Mouse (Mus musculus) forebrain, embryonic 11.5 days (tissue): ENCODE results near the gene Fth1. TPM values are rescaled to one million over a fixed set of nuclear protein-coding genes. Genes with fewer than 3 reads are reported as not detected.

Experiments
- ATAC-seq: fragments of 200-750 bp; cut with Nextera tagmentation; replicated peaks from 2 replicates; pipeline ENCODE4 v1.8.0; 2017; ENCODE audit warnings: moderate TSS enrichment; ENCODE audit not compliant: low FRiP score
- DNase-seq: peaks from one replicate; pipeline ENCODE4 v3.0.0-alpha.2; 2017; ENCODE audit warnings: low spot score
- H3K27ac ChIP-seq: fragments of 300-500 bp; sonication (generic); 2 replicates; pipeline ENCODE4 v1.5.1; 2014; ENCODE audit warnings: low read depth, low read length
- H3K27me3 ChIP-seq: fragments of 300-500 bp; sonication (generic); 2 replicates; pipeline ENCODE4 v1.6.1; 2014; ENCODE audit warnings: mild to moderate bottlenecking, low read length, mixed read lengths; ENCODE audit not compliant: control insufficient read depth, insufficient read depth
- H3K36me3 ChIP-seq: fragments of 300-500 bp; sonication (generic); 2 replicates; pipeline ENCODE4 v1.6.1; 2014; ENCODE audit warnings: mild to moderate bottlenecking, low read length, moderate library complexity, mixed read lengths; ENCODE audit not compliant: control insufficient read depth, insufficient read depth
- H3K4me1 ChIP-seq: fragments of 300-500 bp; sonication (generic); replicated peaks from 2 replicates; pipeline ENCODE4 v1.6.1; 2014; ENCODE audit warnings: low read length, mixed read lengths; ENCODE audit not compliant: control insufficient read depth, insufficient read depth
- H3K4me2 ChIP-seq: fragments of 300-500 bp; sonication (generic); 2 replicates; pipeline ENCODE4 v1.6.1; 2014; ENCODE audit warnings: low read depth, mild to moderate bottlenecking, low read length, moderate library complexity, mixed read lengths; ENCODE audit not compliant: severe bottlenecking
- H3K4me3 ChIP-seq: fragments of 300-500 bp; sonication (generic); 2 replicates; pipeline ENCODE4 v1.5.1; 2014; ENCODE audit warnings: low read depth, low read length
- H3K9ac ChIP-seq: fragments of 300-500 bp; sonication (generic); 2 replicates; pipeline ENCODE4 v1.6.1; 2014; ENCODE audit warnings: low read length
- H3K9me3 ChIP-seq: fragments of 300-500 bp; sonication (generic); 2 replicates; pipeline ENCODE4 v1.6.1; 2016; ENCODE audit warnings: low read length, mixed read lengths; ENCODE audit not compliant: control insufficient read depth
- WGBS: fragments of 180-500 bp; shearing (Covaris S2); extraction: QIAGEN DNeasy Blood & Tissue Kit; methylation state at CpG from one replicate; pipeline ENCODE4 v1.1.7; 2014; 5-methylcytosine and 5-hydroxymethylcytosine counted together
- polyA plus RNA-seq: library from polyadenylated mRNA; unstranded; fragments of >200 nt; fragmentation: Nextera tagmentation; extraction: Ambion mirVana; gene quantifications from 2 replicates; pipeline ENCODE4 v1.2.1, GENCODE M21; 2014

The Fth1 gene
- polyA plus RNA-seq, 1 experiment from 2014 or later, result 1,333 TPM

DNA sequence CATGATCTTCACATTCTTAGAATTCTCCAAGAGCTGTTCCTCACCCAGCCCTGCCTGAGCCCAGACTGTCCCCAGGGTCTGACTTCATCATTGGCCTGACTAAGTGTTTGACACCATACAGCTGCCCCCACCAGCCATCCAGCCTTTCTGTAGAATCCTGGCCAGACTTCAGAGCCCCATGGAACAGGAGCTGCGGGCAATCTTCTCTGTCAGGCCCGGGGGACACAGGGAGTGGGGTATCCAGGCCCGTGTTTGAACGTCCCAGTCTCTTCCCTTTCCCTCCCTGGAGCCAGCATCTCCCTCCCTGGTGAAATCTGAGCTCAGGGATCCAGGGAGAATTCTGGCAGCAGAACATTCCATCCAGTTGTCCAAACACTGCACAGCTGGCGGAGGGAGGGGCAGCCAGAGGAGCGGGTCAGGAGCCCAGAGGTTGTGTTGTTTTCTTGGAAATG is 32.5 kb downstream of the Fth1 start:
- Histone ChIP-seq H3K36me3 (no peaks in the 10 kb centered on the region), H3K4me3 (no peak overlapping the region), H3K27ac (no peak overlapping the region), H3K4me2 (no peak overlapping the region), H3K9ac (no peak overlapping the region), H3K4me1 (no peaks in the 10 kb centered on the region), H3K9me3 (no peaks in the 10 kb centered on the region), H3K27me3 (no peaks in the 10 kb centered on the region)
- ATAC-seq (no peak), DNase-seq (peak; percentile 67)
- 67% methylated on average over 6 of the region's 6 CpGs for WGBS

GRCm38 (mm10) chr19:10013348-10013747 is 33.0 kb downstream of the Fth1 start:
- ATAC-seq, result no peak
- Histone ChIP-seq H3K36me3 (no peaks in the 10 kb centered on the region), H3K4me1 (peaks cover 1% of the 10 kb centered on the region; the same call in 1 of the 2 replicates), H3K27me3 (no peaks in the 10 kb centered on the region), H3K9me3 (no peaks in the 10 kb centered on the region), H3K27ac (no peak overlapping the region), H3K9ac (no peak overlapping the region), H3K4me3 (no peak overlapping the region), H3K4me2 (no peak overlapping the region)
- 51% methylated on average over 3 of the region's 3 CpGs for WGBS
- DNase-seq, result no peak

GRCm38 (mm10) chr19:10013913-10014312 is 33.5 kb downstream of the Fth1 start:
- 72% methylated on average over 5 of the region's 5 CpGs for WGBS
- Histone ChIP-seq H3K9me3 (no peaks in the 10 kb centered on the region), H3K36me3 (no peaks in the 10 kb centered on the region), H3K4me2 (no peak overlapping the region), H3K27ac (no peak overlapping the region), H3K9ac (no peak overlapping the region), H3K4me1 (peaks cover 2% of the 10 kb centered on the region), H3K27me3 (no peaks in the 10 kb centered on the region; the same call in 1 of the 2 replicates), H3K4me3 (no peak overlapping the region)
- DNase-seq, result peak; percentile 66
- no peak for ATAC-seq

- WGBS, result 83% methylated on average over 13 of the region's 13 CpGs
- no peak for ATAC-seq
- DNase-seq, result peak; percentile 57
- H3K27ac ChIP-seq, result peak overlapping the region; percentile 21; the same call in 1 of the 2 replicates
- H3K9me3 ChIP-seq, result no peaks in the 10 kb centered on the region
- no peak overlapping the region for H3K4me2 ChIP-seq
- no peaks in the 10 kb centered on the region for H3K36me3 ChIP-seq
- H3K4me3 ChIP-seq, result 0 out of 2 replicates have a peak overlapping the region, but pooled peaks have one; percentile 5
- peaks cover 4% of the 10 kb centered on the region for H3K4me1 ChIP-seq
- H3K9ac ChIP-seq, result no peak overlapping the region
- no peaks in the 10 kb centered on the region; the same call in 1 of the 2 replicates for H3K27me3 ChIP-seq
Observed at GRCm38 (mm10) chr19:10014824-10015223, 34.4 kb downstream of the Fth1 start.

- Histone ChIP-seq H3K36me3 (no peaks in the 10 kb centered on the region), H3K9ac (no peak overlapping the region), H3K4me3 (no peak overlapping the region), H3K4me1 (peaks cover 4% of the 10 kb centered on the region), H3K4me2 (no peak overlapping the region), H3K27me3 (no peaks in the 10 kb centered on the region; the same call in 1 of the 2 replicates), H3K9me3 (no peaks in the 10 kb centered on the region), H3K27ac (no peak overlapping the region)
- ATAC-seq (no peak), DNase-seq (no peak)
- 86% methylated on average over 4 of the region's 4 CpGs for WGBS
Observed at GRCm38 (mm10) chr19:10015442-10015841, 35.0 kb downstream of the Fth1 start.

DNA sequence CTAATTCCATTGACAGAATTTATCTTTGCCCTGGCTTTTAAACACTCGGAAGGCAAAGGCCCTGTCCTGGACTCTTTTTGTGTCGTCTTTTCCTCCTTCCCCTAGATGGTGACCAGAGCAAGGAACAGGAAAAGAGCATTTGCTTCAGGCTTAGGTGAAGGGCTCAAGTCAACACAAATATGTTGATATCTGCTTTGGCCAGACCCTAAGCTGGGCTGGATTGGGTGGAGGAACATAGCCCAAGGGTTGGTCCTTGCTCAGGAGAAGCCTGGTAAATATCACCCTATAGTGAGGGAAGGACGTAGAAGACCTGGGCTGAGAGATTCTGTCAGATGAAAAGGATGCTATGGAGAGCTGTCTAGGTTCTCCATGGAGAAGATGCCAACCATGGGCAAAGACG is 35.8 kb downstream of the Fth1 start:
- DNase-seq (no peak), ATAC-seq (no peak)
- H3K4me1 ChIP-seq, result peaks cover 4% of the 10 kb centered on the region
- no peak overlapping the region for H3K4me2 ChIP-seq
- WGBS, result 91% methylated on average over 4 of the region's 4 CpGs
- no peak overlapping the region for H3K9ac ChIP-seq
- H3K36me3 ChIP-seq, result no peaks in the 10 kb centered on the region
- H3K27ac ChIP-seq, result no peak overlapping the region
- no peak overlapping the region for H3K4me3 ChIP-seq
- no peaks in the 10 kb centered on the region; the same call in 1 of the 2 replicates for H3K27me3 ChIP-seq
- no peaks in the 10 kb centered on the region for H3K9me3 ChIP-seq

- H3K27ac ChIP-seq, result no peak overlapping the region
- peak overlapping the region; percentile 76 for H3K4me2 ChIP-seq
- ATAC-seq (peak; percentile 99), DNase-seq (peak; percentile 94)
- peak overlapping the region; percentile 45 for H3K4me3 ChIP-seq
- no peaks in the 10 kb centered on the region for H3K9me3 ChIP-seq
- 5% methylated on average over 43 of the region's 44 CpGs for WGBS
- H3K27me3 ChIP-seq, result no peaks in the 10 kb centered on the region; the same call in 1 of the 2 replicates
- H3K4me1 ChIP-seq, result peaks cover 4% of the 10 kb centered on the region
- H3K9ac ChIP-seq, result peak overlapping the region; percentile 71
- H3K36me3 ChIP-seq, result no peaks in the 10 kb centered on the region
Observed at GRCm38 (mm10) chr19:10017637-10018526, 37.5 kb downstream of the Fth1 start.

DNA sequence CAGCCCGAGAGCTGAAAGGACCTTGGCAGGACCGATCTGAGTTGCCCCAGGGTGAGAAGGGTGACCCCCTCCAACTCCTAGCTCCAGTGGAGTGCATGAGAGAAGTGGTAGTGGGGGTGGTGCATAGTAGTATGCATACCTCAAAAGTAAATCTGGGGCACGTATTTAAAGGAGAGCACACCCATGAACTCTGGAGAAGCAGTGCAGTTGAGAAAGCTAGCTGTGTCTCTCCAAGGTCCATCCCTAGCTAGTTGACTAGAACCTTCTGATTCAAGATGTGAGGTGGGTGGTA is 38.1 kb downstream of the Fth1 start:
- Histone ChIP-seq H3K4me3 (peak overlapping the region; percentile 45), H3K4me1 (peaks cover 4% of the 10 kb centered on the region), H3K4me2 (peak overlapping the region; percentile 76), H3K9ac (peak overlapping the region; percentile 71), H3K27ac (no peak overlapping the region), H3K36me3 (no peaks in the 10 kb centered on the region), H3K27me3 (no peaks in the 10 kb centered on the region; the same call in 1 of the 2 replicates), H3K9me3 (no peaks in the 10 kb centered on the region)
- ATAC-seq, result no peak; the same call in 1 of the 2 replicates
- no peak for DNase-seq
- WGBS, result 2% methylated on average over 3 of the region's 3 CpGs
